Mouse (Mus musculus) ES-E14 (cell line): ENCODE results near the gene Chchd2.

Experiments
- CHD2 ChIP-seq: IDR thresholded peaks from 2 replicates; pipeline ENCODE4 v1.6.1; 2014; ENCODE audit warnings: mild to moderate bottlenecking, low read depth, low read length, inconsistent platforms
- HCFC1 ChIP-seq: IDR thresholded peaks from 2 replicates; pipeline ENCODE4 v1.6.1; 2012; ENCODE audit warnings: low read length, inconsistent platforms, borderline replicate concordance; ENCODE audit not compliant: insufficient read depth
- ZC3H11A ChIP-seq: IDR thresholded peaks from 2 replicates; pipeline ENCODE4 v1.6.1; 2012; ENCODE audit warnings: low read depth, mild to moderate bottlenecking, inconsistent platforms, low read length, borderline replicate concordance
- ZNF384 ChIP-seq: IDR thresholded peaks from 2 replicates; pipeline ENCODE4 v1.6.1; 2012; ENCODE audit warnings: low read depth, low read length, inconsistent platforms

- TF ChIP-seq ZNF384 (peak; percentile 65), ZC3H11A (no peak), HCFC1 (no peak), CHD2 (no peak)
Measured at GRCm38 (mm10) chr5:129907775-129908174, 20.5 kb upstream of the Chchd2 start.
